Mouse (Mus musculus) limb, embryonic 13.5 days (tissue): ENCODE measurements at regions not wholly inside any gene's neighbourhood (a gene's known extent, or its start where the extent isn't known, plus 50 kb on each side); places are given as distances from the start of the nearest gene placed in this dataset.

Experiments used
- ATAC-seq: fragments of 200-750 bp; cut with Nextera tagmentation; 2 replicates; pipeline ENCODE4 v1.8.0; 2017; ENCODE audit warnings: low read depth, moderate number of reproducible peaks, moderate TSS enrichment; ENCODE audit not compliant: low FRiP score
- H3K27ac ChIP-seq: fragments of 300-500 bp; sonication (generic); 2 replicates; pipeline ENCODE4 v1.5.1; 2015; ENCODE audit warnings: inconsistent platforms, mild to moderate bottlenecking, moderate library complexity
- H3K27me3 ChIP-seq: fragments of 300-500 bp; sonication (generic); 2 replicates; pipeline ENCODE4 v1.6.1; 2015; ENCODE audit warnings: mild to moderate bottlenecking, inconsistent platforms
- H3K36me3 ChIP-seq: fragments of 300-500 bp; sonication (generic); 2 replicates; pipeline ENCODE4 v1.6.1; 2015; ENCODE audit warnings: inconsistent platforms, mild to moderate bottlenecking, moderate library complexity
- H3K4me1 ChIP-seq: fragments of 300-500 bp; sonication (generic); 2 replicates; pipeline ENCODE4 v1.6.1; 2015; ENCODE audit warnings: inconsistent platforms
- H3K4me2 ChIP-seq: fragments of 300-500 bp; sonication (generic); replicated peaks from 2 replicates; pipeline ENCODE4 v1.6.1; 2015; ENCODE audit warnings: inconsistent platforms, mild to moderate bottlenecking, moderate library complexity
- H3K4me3 ChIP-seq: fragments of 300-500 bp; sonication (generic); 2 replicates; pipeline ENCODE4 v1.5.1; 2015; ENCODE audit warnings: moderate library complexity, mild to moderate bottlenecking, inconsistent platforms
- H3K9ac ChIP-seq: fragments of 300-500 bp; sonication (generic); 2 replicates; pipeline ENCODE4 v1.6.1; 2015; ENCODE audit warnings: mild to moderate bottlenecking, inconsistent platforms
- H3K9me3 ChIP-seq: fragments of 300-500 bp; sonication (generic); 2 replicates; pipeline ENCODE4 v1.6.1; 2016; ENCODE audit warnings: inconsistent platforms
- WGBS: fragments of 180-500 bp; shearing (Covaris S2); methylation state at CpG from one replicate; pipeline ENCODE4 v1.1.7; 2015; 5-methylcytosine and 5-hydroxymethylcytosine counted together

DNA sequence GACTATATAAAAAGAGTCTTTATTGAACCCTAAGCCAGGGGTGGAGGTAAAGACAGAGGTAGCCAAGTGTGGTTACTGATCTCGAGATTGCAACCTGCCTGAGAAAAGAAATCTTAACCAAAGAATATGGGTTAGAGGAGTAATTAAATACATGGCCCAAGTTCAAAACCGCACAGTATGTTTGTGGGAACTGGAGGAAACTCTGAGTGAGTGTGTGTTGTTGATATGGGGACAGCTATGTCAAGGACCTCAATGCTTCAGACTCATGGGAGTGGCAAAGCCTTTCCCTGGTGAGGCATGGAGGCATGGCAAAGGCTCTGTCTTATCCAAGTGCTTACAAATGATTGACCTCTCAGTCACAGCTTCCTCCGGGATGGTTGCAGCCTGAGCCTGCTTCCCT, 127.7 kb upstream of the Tank start:
- Histone ChIP-seq H3K4me2 (no peak overlapping the region), H3K9me3 (no peaks in the 10 kb centered on the region), H3K4me3 (no peak overlapping the region), H3K27ac (no peak overlapping the region), H3K36me3 (no peaks in the 10 kb centered on the region), H3K27me3 (no peaks in the 10 kb centered on the region), H3K9ac (no peak overlapping the region), H3K4me1 (peaks cover 10% of the 10 kb centered on the region; the same call in 1 of the 2 replicates)
- WGBS = 79% methylated on average over 3 of the region's 3 CpGs
- ATAC-seq = no peak

DNA sequence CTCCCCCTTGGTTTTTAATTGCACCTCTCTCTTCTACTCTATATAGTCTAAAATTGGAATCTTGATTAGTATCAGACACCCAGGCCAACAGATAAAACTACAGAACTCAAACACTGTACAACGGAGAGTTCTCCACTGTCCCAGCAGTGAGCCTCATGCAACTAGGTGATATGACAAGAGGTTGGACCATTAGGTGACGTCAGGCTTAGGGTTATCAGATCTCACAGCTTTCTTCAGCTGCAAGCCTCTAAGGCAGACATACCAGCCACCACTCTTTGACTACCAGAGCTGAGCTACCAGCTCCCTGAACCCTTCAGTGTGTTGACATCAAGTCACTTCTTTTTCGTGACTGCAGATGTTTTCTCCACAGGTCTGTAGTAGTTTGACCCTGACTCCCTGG, 141.8 kb upstream of the Tank start:
- Histone ChIP-seq H3K9ac (no peak overlapping the region), H3K4me2 (no peak overlapping the region), H3K27me3 (no peaks in the 10 kb centered on the region), H3K9me3 (no peaks in the 10 kb centered on the region), H3K4me3 (no peak overlapping the region), H3K4me1 (no peaks in the 10 kb centered on the region), H3K27ac (no peak overlapping the region), H3K36me3 (no peaks in the 10 kb centered on the region)
- WGBS = 83% methylated on average over 3 of the region's 3 CpGs
- ATAC-seq = no peak

DNA sequence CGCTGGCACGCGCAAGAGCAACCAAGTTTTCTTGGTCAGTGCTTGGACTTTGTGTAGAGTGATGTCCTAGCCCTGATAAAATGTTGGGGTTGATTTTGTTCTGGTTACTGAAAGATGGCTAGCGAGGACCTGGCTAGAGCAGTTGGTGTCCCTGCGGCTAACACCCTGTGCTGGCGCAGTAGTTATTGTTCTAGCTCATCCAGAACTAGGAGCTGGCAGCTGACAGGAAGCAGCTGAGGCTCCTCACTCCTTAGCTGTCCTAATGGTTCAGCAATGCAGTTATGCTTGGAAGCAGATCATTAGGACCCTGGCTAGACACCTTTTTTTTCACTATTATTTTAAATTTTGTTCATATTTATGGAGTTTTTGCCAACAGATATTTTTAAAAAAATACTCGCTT, 170.5 kb upstream of the Tank start:
- ATAC-seq = no peak
- Histone ChIP-seq H3K9me3 (no peaks in the 10 kb centered on the region), H3K27ac (no peak overlapping the region), H3K27me3 (no peaks in the 10 kb centered on the region), H3K4me2 (no peak overlapping the region), H3K4me3 (no peak overlapping the region), H3K9ac (no peak overlapping the region), H3K4me1 (peaks cover 5% of the 10 kb centered on the region; the same call in 1 of the 2 replicates), H3K36me3 (no peaks in the 10 kb centered on the region)
- 95% methylated on average over 7 of the region's 7 CpGs for WGBS

DNA sequence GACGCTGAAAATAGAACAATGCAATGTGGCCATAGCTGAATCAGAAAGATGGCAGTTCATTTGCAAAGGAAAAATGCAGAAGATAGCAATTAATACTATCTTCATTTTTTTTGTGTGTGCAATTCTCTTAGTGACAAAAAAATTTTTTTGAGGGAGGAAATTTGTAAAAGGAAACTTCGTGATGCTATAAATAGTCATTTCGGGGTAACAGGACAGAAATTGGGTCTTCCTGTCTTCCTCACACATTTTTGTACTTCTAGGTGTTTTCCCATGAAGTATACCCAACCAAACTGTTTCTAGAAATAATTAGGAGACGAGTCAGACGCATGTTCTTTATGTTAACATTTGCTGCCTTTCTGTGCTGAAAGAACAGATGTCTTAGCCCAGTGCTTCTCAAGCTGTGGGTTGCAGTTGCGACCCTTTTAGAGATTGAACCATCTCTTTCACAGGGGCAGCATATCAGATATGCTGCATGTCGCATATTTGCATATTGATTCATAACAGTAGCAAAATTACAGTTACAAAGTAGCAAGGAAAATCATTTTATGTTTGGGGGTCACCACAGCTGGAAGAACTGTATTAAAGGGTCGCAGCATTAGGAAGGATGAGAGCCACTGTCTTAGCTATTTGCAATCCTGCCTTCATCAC, 172.2 kb upstream of the Tank start:
- 87% methylated on average over 8 of the region's 8 CpGs for WGBS
- Histone ChIP-seq H3K27ac (no peak overlapping the region), H3K4me3 (no peak overlapping the region), H3K27me3 (no peaks in the 10 kb centered on the region), H3K4me1 (peaks cover 11% of the 10 kb centered on the region), H3K9me3 (no peaks in the 10 kb centered on the region), H3K9ac (no peak overlapping the region), H3K36me3 (no peaks in the 10 kb centered on the region), H3K4me2 (no peak overlapping the region)
- no peak for ATAC-seq

- H3K27ac ChIP-seq = no peak overlapping the region
- no peaks in the 10 kb centered on the region for H3K9me3 ChIP-seq
- no peak overlapping the region for H3K4me2 ChIP-seq
- ATAC-seq = no peak
- whole genome bisulfite sequencing = 49% methylated on average over 4 of the region's 4 CpGs
- H3K27me3 ChIP-seq = no peaks in the 10 kb centered on the region
- peaks cover 11% of the 10 kb centered on the region for H3K4me1 ChIP-seq
- H3K9ac ChIP-seq = no peak overlapping the region
- H3K4me3 ChIP-seq = no peak overlapping the region
- H3K36me3 ChIP-seq = no peaks in the 10 kb centered on the region
Measured at GRCm38 (mm10) chr2:61405261-61405660, 173.1 kb upstream of the Tank start.

DNA sequence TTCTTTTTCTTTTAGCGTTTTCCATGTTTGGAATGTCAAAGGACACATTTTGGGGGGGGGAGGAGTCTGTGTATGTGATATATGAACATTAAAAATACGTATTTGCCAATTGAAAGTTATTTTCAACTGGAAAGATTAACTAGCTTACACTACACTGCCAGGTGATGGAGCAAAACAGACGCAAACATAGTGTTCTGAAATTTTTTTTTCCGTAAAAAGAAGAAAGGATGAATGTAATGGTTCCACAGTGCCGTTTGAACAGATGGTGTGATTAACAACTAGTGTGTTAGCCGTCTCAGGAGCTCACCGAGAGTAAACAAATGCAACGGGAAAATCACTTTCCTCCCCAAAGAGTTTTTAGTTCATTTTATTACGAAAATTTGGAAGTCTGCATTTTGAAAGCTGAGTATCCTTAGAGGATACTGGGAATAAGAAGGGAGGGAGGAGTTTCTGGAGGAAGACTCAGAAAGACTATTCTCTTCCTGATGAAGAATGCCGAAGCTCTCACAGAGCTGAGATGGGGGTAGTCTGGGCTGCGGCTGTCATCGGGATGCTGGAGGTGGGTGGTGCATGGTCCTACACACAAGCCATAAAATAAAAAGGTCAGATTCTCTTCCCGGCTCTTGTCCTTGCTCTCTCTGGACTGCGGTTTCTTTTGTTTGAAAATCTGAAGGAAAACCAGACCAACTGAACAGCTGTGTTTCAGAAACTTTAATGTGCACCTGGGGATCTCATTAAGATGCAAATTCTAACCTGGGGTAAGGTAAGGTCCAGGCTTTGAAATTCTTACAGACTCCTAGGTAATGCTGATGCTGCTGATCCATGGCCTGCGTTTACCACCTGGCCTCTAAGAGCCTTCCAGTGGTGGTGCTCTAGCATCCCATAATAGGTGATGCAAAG, 175.5 kb upstream of the Tank start:
- Histone ChIP-seq H3K36me3 (no peaks in the 10 kb centered on the region), H3K9me3 (no peaks in the 10 kb centered on the region), H3K4me3 (peak overlapping the region; percentile 40), H3K4me1 (peaks cover 11% of the 10 kb centered on the region), H3K9ac (peak overlapping the region; percentile 56), H3K27ac (no peak overlapping the region), H3K27me3 (no peaks in the 10 kb centered on the region), H3K4me2 (peak overlapping the region; percentile 61)
- WGBS = 3% methylated on average over 15 of the region's 15 CpGs
- peak; percentile 34 for ATAC-seq

DNA sequence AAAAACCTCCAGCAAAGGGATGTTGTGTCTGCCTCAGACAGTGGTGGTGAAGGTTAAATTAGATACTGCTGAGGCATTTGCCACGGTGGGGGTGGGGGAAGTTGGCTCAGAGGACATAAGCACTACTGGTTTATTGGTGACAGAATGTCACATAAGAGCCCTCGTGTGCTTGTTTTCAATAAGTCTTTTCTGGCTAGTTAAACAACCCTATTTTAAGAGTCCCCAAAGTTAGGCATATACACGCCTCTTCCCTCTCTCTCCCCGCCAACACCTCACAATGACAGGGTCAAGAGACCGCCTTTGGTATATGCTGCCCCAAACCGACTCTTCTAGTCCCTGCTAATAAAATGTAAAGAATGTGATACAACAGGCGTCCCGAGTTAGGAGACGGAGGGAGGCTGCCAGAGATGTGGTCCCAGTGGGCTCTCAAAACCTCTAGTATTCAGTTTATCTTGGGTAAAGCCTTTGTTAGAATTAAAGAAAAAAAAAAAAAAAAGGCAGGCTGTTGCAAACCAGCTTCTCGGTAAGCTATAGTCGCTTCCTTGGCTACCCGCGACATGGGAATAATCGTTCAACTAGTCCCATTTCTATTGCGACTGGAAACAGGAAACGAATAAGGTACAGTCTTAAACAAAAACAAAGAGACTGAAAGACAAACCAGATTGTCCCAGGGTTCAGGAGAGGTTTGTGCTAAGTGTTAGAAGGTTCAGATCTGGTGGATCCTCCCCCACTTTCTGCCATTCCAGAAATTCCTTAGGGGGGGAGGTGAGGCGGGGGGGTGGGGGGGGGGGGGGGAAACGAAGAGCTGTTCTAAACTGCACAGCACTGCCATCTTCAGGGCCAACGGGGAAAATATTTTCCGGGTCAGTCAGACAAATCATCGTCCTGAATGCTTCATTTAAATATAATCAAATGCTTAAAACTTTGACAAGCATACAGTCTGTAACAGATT, 176.5 kb upstream of the Tank start:
- H3K36me3 ChIP-seq = no peaks in the 10 kb centered on the region
- peak overlapping the region; percentile 56; the same call in 1 of the 2 replicates for H3K9ac ChIP-seq
- no peaks in the 10 kb centered on the region for H3K27me3 ChIP-seq
- H3K4me1 ChIP-seq = peaks cover 11% of the 10 kb centered on the region
- ATAC-seq = peak; percentile 83
- H3K9me3 ChIP-seq = no peaks in the 10 kb centered on the region
- peak overlapping the region; percentile 40 for H3K4me3 ChIP-seq
- H3K4me2 ChIP-seq = peak overlapping the region; percentile 61
- H3K27ac ChIP-seq = peak overlapping the region; percentile 58
- WGBS = under 1% methylated on average over 21 of the region's 21 CpGs

DNA sequence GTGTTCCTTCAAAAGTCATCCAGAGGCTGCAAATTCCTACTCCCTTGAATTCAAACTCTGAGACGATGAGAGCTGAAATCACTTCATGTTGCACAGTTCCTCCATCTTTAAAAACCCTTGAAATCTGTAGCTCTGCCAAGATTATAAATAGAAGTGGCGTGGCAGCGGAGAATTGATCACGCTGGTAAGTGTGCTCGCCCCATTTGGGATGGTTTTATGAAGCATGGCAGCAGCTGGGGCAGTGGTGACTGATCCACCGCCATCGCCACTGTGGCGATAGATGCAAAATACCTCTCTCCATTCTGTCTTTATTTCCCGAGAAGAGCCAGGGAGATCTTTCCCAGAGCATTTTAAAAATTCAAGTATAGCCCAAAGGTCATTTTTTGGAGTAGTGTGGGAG, 179.8 kb upstream of the Tank start:
- H3K4me3 ChIP-seq = no peak overlapping the region
- H3K27me3 ChIP-seq = no peaks in the 10 kb centered on the region
- WGBS = 73% methylated on average over 9 of the region's 9 CpGs
- H3K27ac ChIP-seq = no peak overlapping the region
- no peaks in the 10 kb centered on the region for H3K9me3 ChIP-seq
- no peak overlapping the region for H3K4me2 ChIP-seq
- no peaks in the 10 kb centered on the region for H3K36me3 ChIP-seq
- no peak for ATAC-seq
- peaks cover 11% of the 10 kb centered on the region for H3K4me1 ChIP-seq
- no peak overlapping the region for H3K9ac ChIP-seq

DNA sequence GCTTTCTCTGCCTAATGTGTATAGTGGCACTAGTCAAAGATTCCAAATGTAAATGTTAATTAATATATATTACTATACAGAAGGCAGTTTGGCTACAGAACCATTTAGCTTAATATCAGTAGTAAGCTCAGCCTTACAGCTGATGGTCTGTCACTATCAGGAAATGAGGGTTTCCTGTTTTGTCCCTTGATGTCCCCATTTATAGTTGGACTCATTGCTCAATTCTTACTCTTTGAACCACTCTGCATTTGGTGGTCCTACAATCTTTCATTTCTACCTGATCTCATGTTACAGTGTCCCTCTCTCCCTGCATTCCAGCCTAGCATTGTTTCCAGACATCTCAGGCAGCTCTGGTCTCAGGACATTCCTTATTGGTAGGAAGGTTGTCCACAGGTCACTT, 188.8 kb upstream of the Tank start:
- ATAC-seq = no peak
- Histone ChIP-seq H3K4me1 (no peaks in the 10 kb centered on the region), H3K4me3 (no peak overlapping the region), H3K27me3 (no peaks in the 10 kb centered on the region), H3K9me3 (no peaks in the 10 kb centered on the region; the same call in 1 of the 2 replicates), H3K4me2 (no peak overlapping the region), H3K27ac (no peak overlapping the region), H3K9ac (no peak overlapping the region), H3K36me3 (no peaks in the 10 kb centered on the region)

- H3K4me3 ChIP-seq = no peak overlapping the region
- no peaks in the 10 kb centered on the region for H3K36me3 ChIP-seq
- no peak overlapping the region for H3K9ac ChIP-seq
- H3K4me2 ChIP-seq = no peak overlapping the region
- H3K27me3 ChIP-seq = no peaks in the 10 kb centered on the region
- ATAC-seq = no peak
- no peaks in the 10 kb centered on the region for H3K4me1 ChIP-seq
- H3K9me3 ChIP-seq = no peaks in the 10 kb centered on the region; the same call in 1 of the 2 replicates
- no peak overlapping the region for H3K27ac ChIP-seq
- 53% methylated on average over 1 of the region's 1 CpGs for WGBS
Measured at GRCm38 (mm10) chr2:61389207-61389606, 189.2 kb upstream of the Tank start.

GRCm38 (mm10) chr2:61387561-61387960, 190.8 kb upstream of the Tank start:
- H3K9me3 ChIP-seq = no peaks in the 10 kb centered on the region
- H3K9ac ChIP-seq = no peak overlapping the region
- WGBS = 73% methylated on average over 5 of the region's 5 CpGs
- no peak overlapping the region for H3K27ac ChIP-seq
- H3K27me3 ChIP-seq = no peaks in the 10 kb centered on the region
- H3K4me1 ChIP-seq = no peaks in the 10 kb centered on the region
- no peak overlapping the region for H3K4me3 ChIP-seq
- no peaks in the 10 kb centered on the region for H3K36me3 ChIP-seq
- no peak for ATAC-seq
- H3K4me2 ChIP-seq = no peak overlapping the region

GRCm38 (mm10) chr2:61386966-61387365, 191.4 kb upstream of the Tank start:
- Histone ChIP-seq H3K27me3 (no peaks in the 10 kb centered on the region), H3K9me3 (no peaks in the 10 kb centered on the region), H3K36me3 (no peaks in the 10 kb centered on the region), H3K4me2 (no peak overlapping the region), H3K4me1 (no peaks in the 10 kb centered on the region), H3K27ac (no peak overlapping the region), H3K4me3 (no peak overlapping the region), H3K9ac (no peak overlapping the region)
- WGBS = 84% methylated on average over 5 of the region's 5 CpGs
- ATAC-seq = no peak
